ENCODE assay signal across 11 mouse cellular contexts in genomic region chr4:129508834-129509600, GRCm38 (mm10). TPM values are rescaled to one million over a fixed set of nuclear protein-coding genes. Genes with fewer than 3 reads are reported as not detected.
A peak's percentile ranks its signal among the peaks of the same experiment; 100 is the strongest.
DNase-seq lines count a peak whose midpoint lies in the region; ATAC-seq and TF ChIP-seq lines count a peak whose summit lies in the region.
"Had no signal": no experiment of that assay in that cellular context is flagged by ENCODE, and none has a peak within 500 bp of the region (broad histone marks: within the 10 kb centered on the region; RNA-seq: fewer than 3 reads in every experiment).

No protein-coding gene starts in this region.

- TF ChIP-seq CTCF in kidney, adult 2 months (conservative IDR thresholded peaks at IDR 0.05; ENCODE audit: insufficient read depth, insufficient read length, low read depth, low read length): no peak
- no peak for TF ChIP-seq CTCF in E14TG2a.4 (conservative IDR thresholded peaks at IDR 0.05; ENCODE audit: low read length)
- no peak for TF ChIP-seq CTCF in lung, postnatal 0 days (IDR thresholded peaks at IDR 0.05)

- H3K9ac ChIP-seq in ES-E14 (ENCODE audit: insufficient read depth, low read depth, low read length, poor library complexity, severe bottlenecking): 0 out of 2 replicates have a peak overlapping the region, but pooled peaks have one; percentile 5
- H3K9ac ChIP-seq in lung, postnatal 0 days (replicated peaks; ENCODE audit: low read depth): no peak overlapping the region
- H3K9ac ChIP-seq: lung, embryonic 15.5 days had no signal

- H3K27me3 ChIP-seq in kidney, adult 2 months (replicated peaks; ENCODE audit: control insufficient read depth, insufficient read depth, low read length): no peaks in the 10 kb centered on the region
- no peaks in the 10 kb centered on the region for H3K27me3 ChIP-seq in E14TG2a.4 (ENCODE audit: insufficient read depth, low read length)
- no peaks in the 10 kb centered on the region for H3K27me3 ChIP-seq in lung, postnatal 0 days (replicated peaks; ENCODE audit: insufficient read depth, low read length)
- H3K27me3 ChIP-seq: lung, embryonic 15.5 days; Patski had no signal

- ATAC-seq in lung, postnatal 0 days: no peak
- ATAC-seq: forebrain, embryonic 14.5 days; Patski had no signal

- WGBS in kidney, adult 2 months: 57% methylated on average over 15 of the region's 15 CpGs
- WGBS in lung, postnatal 0 days: 48% methylated on average over 15 of the region's 15 CpGs

- H3K27ac ChIP-seq in kidney, adult 2 months (ENCODE audit: insufficient read depth, low read depth, low read length): no peak overlapping the region
- H3K27ac ChIP-seq in ES-E14 (ENCODE audit: insufficient read depth, low read depth, low read length, poor library complexity, severe bottlenecking): no peak overlapping the region
- 0 out of 2 replicates have a peak overlapping the region, but pooled peaks have one; percentile 47 for H3K27ac ChIP-seq in lung, postnatal 0 days (ENCODE audit: low read length)
- H3K27ac ChIP-seq: lung, embryonic 15.5 days had no signal

- in situ Hi-C loops in ES-E14 (cut with MboI; ENCODE audit: low sequenced_read_pairs in 2 of 2, unreplicated experiment in 2 of 2): no loop called here

- H3K36me3 ChIP-seq in kidney, adult 2 months (ENCODE audit: control insufficient read depth, insufficient read depth, low read length): no peaks in the 10 kb centered on the region
- H3K36me3 ChIP-seq in E14TG2a.4 (ENCODE audit: insufficient read depth, low read length) (no peaks in the 10 kb centered on the region), ES-E14 (ENCODE audit: control insufficient read depth, insufficient read depth, low read length, poor library complexity, severe bottlenecking) (no peaks in the 10 kb centered on the region)
- H3K36me3 ChIP-seq in lung, postnatal 0 days (ENCODE audit: insufficient read depth, low read length): no peaks in the 10 kb centered on the region
- H3K36me3 ChIP-seq: lung, embryonic 15.5 days had no signal

- DNase-seq in kidney, adult 2 months: peak; percentile 52
- DNase-seq in kidney, postnatal 4 days: no peak
- DNase-seq in ES-E14 (ENCODE audit: low read depth, low spot score): no peak
- DNase-seq in lung, postnatal 0 days (ENCODE audit: low spot score): peak; percentile 45
- DNase-seq in left cerebral cortex, adult 18-20 months (ENCODE audit: low spot score in 2 of 2): no peak
- no peak for DNase-seq in thymus, postnatal 10 days (ENCODE audit: low spot score in 2 of 2)

- H3K4me3 ChIP-seq in kidney, adult 2 months (ENCODE audit: insufficient read depth, low read depth, low read length): no peak overlapping the region
- peak overlapping the region; percentile 43 for H3K4me3 ChIP-seq in E14TG2a.4 (replicated peaks; ENCODE audit: low read length)
- peak overlapping the region in 1 of 2 experiments; percentile 15; a peak in 1 of 4 replicates for H3K4me3 ChIP-seq in ES-E14 (ENCODE audit: insufficient read depth in 1 of 2, low read depth in 1 of 2, low read length in 2 of 2, poor library complexity in 1 of 2, severe bottlenecking in 1 of 2)
- H3K4me3 ChIP-seq in lung, postnatal 0 days (ENCODE audit: low read depth, low read length): no peak overlapping the region
- H3K4me3 ChIP-seq: lung, embryonic 15.5 days had no signal

- H3K4me1 ChIP-seq in kidney, adult 2 months (ENCODE audit: control insufficient read depth, insufficient read depth, low read length): no peaks in the 10 kb centered on the region
- H3K4me1 ChIP-seq in E14TG2a.4 (replicated peaks; ENCODE audit: low read depth, low read length): peaks cover 78% of the 10 kb centered on the region
- H3K4me1 ChIP-seq in ES-E14 (ENCODE audit: control insufficient read depth in 2 of 2, insufficient read depth in 2 of 2, low read length in 2 of 2, poor library complexity in 1 of 2): peaks cover 10 to 25% of the 10 kb centered on the region in 2 experiments
- no peaks in the 10 kb centered on the region for H3K4me1 ChIP-seq in lung, postnatal 0 days (ENCODE audit: insufficient read depth, low read depth, low read length)

- TF ChIP-seq EP300 in lung, postnatal 0 days (IDR thresholded peaks at IDR 0.05): no peak

- no peak for TF ChIP-seq POLR2A in kidney, adult 2 months (IDR thresholded peaks at IDR 0.05; ENCODE audit: low read depth, low read length)

- no peaks in the 10 kb centered on the region for H3K9me3 ChIP-seq in E14TG2a.4 (ENCODE audit: low read length)
- no peaks in the 10 kb centered on the region for H3K9me3 ChIP-seq in ES-E14 (ENCODE audit: control insufficient read depth, insufficient read depth, low read depth, low read length)
- no peaks in the 10 kb centered on the region for H3K9me3 ChIP-seq in lung, postnatal 0 days (ENCODE audit: low read length)
- H3K9me3 ChIP-seq: lung, embryonic 15.5 days had no signal

- H3K4me2 ChIP-seq in lung, postnatal 0 days (replicated peaks; ENCODE audit: low read depth, low read length): no peak overlapping the region
- H3K4me2 ChIP-seq: lung, embryonic 15.5 days had no signal

TF ChIP-seq in ES-E14, 5 proteins besides CTCF, POLR2A, EP300 and RAD21:
- TF ChIP-seq CHD2 (IDR thresholded peaks at IDR 0.05; ENCODE audit: low read depth, low read length) (no peak), HCFC1 (IDR thresholded peaks at IDR 0.05; ENCODE audit: borderline replicate concordance, insufficient read depth, low read length) (no peak), ZNF384 (IDR thresholded peaks at IDR 0.05; ENCODE audit: low read depth, low read length) (no peak), ZC3H11A (IDR thresholded peaks at IDR 0.05; ENCODE audit: borderline replicate concordance, low read depth, low read length) (no peak), MAFK (IDR thresholded peaks at IDR 0.05; ENCODE audit: insufficient read depth, low read depth, low read length) (no peak)

RNA-seq across cellular contexts. Expression of gene Marcksl1, which starts 4.4 kb away (rescaled TPM):
- polyA plus RNA-seq in kidney, adult 2 months (2012; rRNA removed): 20.3 and 26.5 TPM in 2 replicates
- total RNA-seq in ES-E14 (2012; rRNA removed): 175 and 233 TPM in 2 replicates
- 175 and 224 TPM in 2 replicates for polyA plus RNA-seq in lung, postnatal 0 days (2015; fragmentation: Nextera tagmentation; extraction: Ambion mirVana)
- 10 to 100 TPM; 58.3 to 84.6 TPM for total RNA-seq in left cerebral cortex, adult 18-20 months (2021)

RNA-seq across cellular contexts. Expression of gene Fam229a, which starts 18.0 kb away (rescaled TPM):
- polyA plus RNA-seq in kidney, adult 2 months (2012; rRNA removed): 0.94 and 1.1 TPM in 2 replicates
- total RNA-seq in ES-E14 (2012; rRNA removed): not detected in 2 replicates
- 0.89 and 2.5 TPM in 2 replicates for polyA plus RNA-seq in lung, postnatal 0 days (2015; fragmentation: Nextera tagmentation; extraction: Ambion mirVana)
- under 1 TPM in 1 of 2 experiments, not detected in 1; 0.66 TPM for total RNA-seq in left cerebral cortex, adult 18-20 months (2021)
- polyA plus RNA-seq: forebrain, embryonic 14.5 days; heart, embryonic 14.5 days; lung, embryonic 15.5 days; Patski had no signal

RNA-seq across cellular contexts. Expression of gene Tssk3, which starts 18.2 kb away (rescaled TPM):
- polyA plus RNA-seq in kidney, adult 2 months (2012; rRNA removed): 0.10 TPM in 1 of 2 replicates, not detected in the other
- total RNA-seq in ES-E14 (2012; rRNA removed): 0.16 TPM in 1 of 2 replicates, not detected in the other
- 0.11 and 0.12 TPM in 2 replicates for polyA plus RNA-seq in lung, postnatal 0 days (2015; fragmentation: Nextera tagmentation; extraction: Ambion mirVana)
- not detected for total RNA-seq in left cerebral cortex, adult 18-20 months (2021)
- polyA plus RNA-seq: forebrain, embryonic 14.5 days; heart, embryonic 14.5 days; lung, embryonic 15.5 days; Patski had no signal

RNA-seq across cellular contexts. Expression of gene Hdac1, which starts 33.5 kb away (rescaled TPM):
- 35.4 and 41.6 TPM in 2 replicates for polyA plus RNA-seq in kidney, adult 2 months (2012; rRNA removed)
- 96.0 and 102 TPM in 2 replicates for total RNA-seq in ES-E14 (2012; rRNA removed)
- 101 and 110 TPM in 2 replicates for polyA plus RNA-seq in lung, postnatal 0 days (2015; fragmentation: Nextera tagmentation; extraction: Ambion mirVana)
- 10 to 100 TPM; 21.5 to 22.7 TPM for total RNA-seq in left cerebral cortex, adult 18-20 months (2021)

RNA-seq across cellular contexts. Expression of gene Bsdc1, which starts 47.6 kb away (rescaled TPM):
- polyA plus RNA-seq in kidney, adult 2 months (2012; rRNA removed): 25.3 and 28.7 TPM in 2 replicates
- 28.9 and 33.3 TPM in 2 replicates for total RNA-seq in ES-E14 (2012; rRNA removed)
- 29.0 TPM in 2 replicates for polyA plus RNA-seq in lung, postnatal 0 days (2015; fragmentation: Nextera tagmentation; extraction: Ambion mirVana)
- 10 to 100 TPM; 59.8 to 62.7 TPM for total RNA-seq in left cerebral cortex, adult 18-20 months (2021)

Comparison
In these comparisons a context has a peak if more than half of its experiments do, and no peak if none do; other contexts are left out.
1. DNase-seq: peak in kidney, adult 2 months (single experiment) and lung, postnatal 0 days (single experiment); none in kidney, postnatal 4 days (0 of 2), ES-E14 (single experiment), left cerebral cortex, adult 18-20 months (0 of 2) and thymus, postnatal 10 days (0 of 2).